Mouse (Mus musculus) brain, embryonic 14.5 days (tissue): Measurements from ENCODE around the gene Skint7. TPM values are rescaled to one million over a fixed set of nuclear protein-coding genes. Genes with fewer than 3 reads are reported as not detected.
"Not testable (repeated sequence)": the region's sequence is repeated elsewhere in the genome, so short reads cannot be mapped to it uniquely, and the experiment has no call there.

Experiments used
- DNase-seq: peaks from one replicate; pipeline ENCODE4 v3.0.0-alpha.2; 2011; ENCODE audit warnings: low read depth
- CTCF ChIP-seq: fragments of 200-500 bp; IDR thresholded peaks from 2 replicates; pipeline ENCODE4 v1.5.1; 2012; ENCODE audit warnings: inconsistent platforms, mild to moderate bottlenecking, moderate library complexity, borderline replicate concordance; ENCODE audit not compliant: insufficient read depth, insufficient read length; ENCODE audit errors: extremely low read depth
- POLR2A ChIP-seq: fragments of 200-500 bp; IDR thresholded peaks from 2 replicates; pipeline ENCODE4 v1.6.1; 2012; ENCODE audit warnings: mild to moderate bottlenecking, inconsistent platforms, borderline replicate concordance; ENCODE audit not compliant: poor library complexity, insufficient read depth, insufficient read length, severe bottlenecking; ENCODE audit errors: extremely low read depth
- polyA plus RNA-seq: library from polyadenylated mRNA; depleted of rRNA; stranded (reverse); fragments of >200 nt; gene quantifications from 2 replicates; pipeline ENCODE4 v1.2.3, GENCODE M21; 2012; rRNA removed

Gene Skint7
- not detected in 2 replicates for polyA plus RNA-seq

DNA sequence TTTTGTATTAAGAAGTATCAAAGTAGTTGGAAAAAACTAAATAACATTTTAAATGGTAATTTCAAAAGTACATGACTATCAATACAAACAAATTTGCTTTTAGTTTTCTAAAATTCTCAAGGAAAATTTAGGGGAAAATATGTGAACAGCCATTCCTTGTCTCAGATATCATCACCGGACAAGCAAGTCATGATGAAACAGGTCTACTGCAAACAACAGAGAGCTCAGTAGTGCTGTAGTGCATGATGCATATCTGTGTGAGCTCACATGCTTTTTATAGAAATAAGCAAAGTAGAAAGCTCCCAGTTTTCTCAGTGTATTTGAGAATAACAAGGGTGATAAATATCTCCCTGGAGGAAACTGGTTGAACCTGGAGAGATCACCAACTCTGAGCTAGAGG, at the start of gene Skint7:
Gene Skint7, plus strand, starts transcription at position 301 of the 400 bp plus-strand sequence.
- TF ChIP-seq POLR2A: no peak
- DNase-seq: no peak

GRCm38 (mm10) chr4:111961309-111961708, 11.4 kb upstream of the Skint7 start:
- DNase-seq: peak; percentile 3
- no peak for TF ChIP-seq CTCF
- TF ChIP-seq POLR2A: no peak

DNA sequence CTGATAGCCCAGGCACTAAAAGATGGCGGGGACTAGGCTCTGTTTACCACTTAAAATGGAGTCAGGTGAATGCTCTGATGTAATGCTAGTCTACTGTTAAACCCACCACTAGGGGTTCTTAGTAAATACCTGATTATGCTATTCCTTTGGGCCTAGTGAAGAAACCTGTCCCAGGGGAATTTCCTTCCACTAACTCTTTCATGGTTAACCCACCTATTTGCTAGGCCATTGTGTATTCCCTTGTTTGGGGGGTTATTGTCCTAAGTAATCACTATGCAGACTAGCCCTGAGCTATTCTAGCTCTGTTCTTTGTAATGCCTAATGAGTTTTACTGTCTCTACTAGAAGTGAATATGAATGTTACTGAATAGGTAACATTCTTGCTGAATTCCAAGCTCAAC, 9.5 kb upstream of the Skint7 start:
- not testable (repeated sequence) for DNase-seq

DNA sequence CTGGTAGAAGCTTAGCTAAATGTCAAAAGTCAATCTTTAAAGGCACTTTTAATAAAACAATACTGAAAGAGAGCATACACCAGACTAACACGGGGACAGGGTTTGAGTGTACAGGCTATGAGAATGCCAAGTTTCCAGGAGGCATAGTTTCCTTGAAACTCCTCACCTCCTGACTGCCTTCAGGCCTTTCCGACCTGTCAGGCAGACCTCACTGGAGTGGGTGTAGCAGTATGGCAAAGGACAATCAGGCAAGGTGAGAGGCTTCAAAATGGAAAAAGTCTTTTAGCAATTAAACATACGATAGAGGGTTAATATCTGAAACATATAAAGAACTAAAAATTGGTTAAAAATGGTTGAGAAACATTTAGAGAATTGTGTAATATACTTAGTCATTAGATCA, 9.1 kb upstream of the Skint7 start:
- TF ChIP-seq POLR2A (no peak), CTCF (no peak)
- no peak for DNase-seq

DNA sequence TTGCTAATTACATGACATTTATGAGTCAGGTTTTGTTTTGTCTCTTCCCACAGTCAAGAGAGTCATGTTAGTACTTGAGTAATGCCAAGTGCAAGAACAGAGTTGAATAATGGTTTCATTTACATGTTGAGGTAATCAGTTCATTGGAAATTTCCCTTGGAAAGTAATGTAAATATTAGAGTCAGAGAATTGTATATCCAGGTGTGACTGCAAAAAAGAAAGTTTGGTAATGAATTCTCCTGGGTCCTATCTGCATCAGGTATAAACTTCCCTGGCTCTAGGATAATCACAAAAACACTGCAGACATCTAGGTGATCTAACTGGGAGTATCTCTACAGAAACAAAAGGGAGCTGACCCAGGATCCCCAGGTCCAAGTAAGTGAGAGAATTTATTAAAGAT, 33.2 kb downstream of the Skint7 start, which contains the start of gene Skint1:
Gene Skint1, plus strand, starts transcription at position 301 of the 400 bp plus-strand sequence.
- no peak for DNase-seq
- TF ChIP-seq POLR2A: no peak
- no peak for TF ChIP-seq CTCF

Other genes with a start within 250 kb of the Skint7 start
- gene Slc5a9, start 70.0 kb upstream of the Skint7 start, polyA plus RNA-seq: 0.01 and 0.21 TPM in 2 replicates
- gene Skint8, start 53.5 kb upstream of the Skint7 start, polyA plus RNA-seq: not detected in 2 replicates
- gene Skint1, start 33.3 kb downstream of the Skint7 start, polyA plus RNA-seq: not detected in 2 replicates
- not detected in 2 replicates for gene Skint4, start 99.1 kb downstream of the Skint7 start, polyA plus RNA-seq